Mouse (Mus musculus): Measurements from ENCODE around the gene Gstm2. TPM values are rescaled to one million over a fixed set of nuclear protein-coding genes. Genes with fewer than 3 reads are reported as not detected.
"Not testable (repeated sequence)": the region's sequence is repeated elsewhere in the genome, so short reads cannot be mapped to it uniquely, and the experiment has no call there.

The Gstm2 gene
- total RNA-seq, 2 experiments from 2014 or later = 211 to 280 TPM

- no peak for DNase-seq (ENCODE audit: low spot score in 2 of 2)
Measured at GRCm38 (mm10) chr3:107999491-107999890, 13.2 kb upstream of the Gstm2 start.

GRCm38 (mm10) chr3:107998591-107998990 lies 12.3 kb upstream of the Gstm2 start:
- no peak for DNase-seq (ENCODE audit: low spot score in 2 of 2)

GRCm38 (mm10) chr3:107996576-107996975 lies 10.3 kb upstream of the Gstm2 start:
- no peak for DNase-seq (ENCODE audit: low spot score in 2 of 2)

GRCm38 (mm10) chr3:107995974-107996373 lies 9.7 kb upstream of the Gstm2 start:
- DNase-seq (ENCODE audit: low spot score in 2 of 2) = not testable (repeated sequence)

GRCm38 (mm10) chr3:107985141-107985540 lies 1.1 kb downstream of the Gstm2 start:
- not testable (repeated sequence) for DNase-seq (ENCODE audit: low spot score in 2 of 2)

- no peak for DNase-seq (ENCODE audit: low spot score in 2 of 2)
Measured at GRCm38 (mm10) chr3:107984471-107984870, 1.8 kb downstream of the Gstm2 start.

GRCm38 (mm10) chr3:107983771-107984170 lies 2.5 kb downstream of the Gstm2 start:
- DNase-seq (ENCODE audit: low spot score in 2 of 2) = no peak

GRCm38 (mm10) chr3:107982726-107983125 lies 3.5 kb downstream of the Gstm2 start:
- DNase-seq (ENCODE audit: low spot score in 2 of 2) = no peak

- no peak for DNase-seq (ENCODE audit: low spot score in 2 of 2)
Measured at GRCm38 (mm10) chr3:107981261-107981660, 5.0 kb downstream of the Gstm2 start.

- DNase-seq (ENCODE audit: low spot score in 2 of 2) = no peak
Measured at GRCm38 (mm10) chr3:107977691-107978090, 8.6 kb downstream of the Gstm2 start.

GRCm38 (mm10) chr3:107974237-107974636 lies 12.0 kb downstream of the Gstm2 start:
- DNase-seq (ENCODE audit: low spot score in 2 of 2) = no peak

GRCm38 (mm10) chr3:107972070-107972469 lies 14.2 kb downstream of the Gstm2 start:
- no peak for DNase-seq (ENCODE audit: low spot score in 2 of 2)

- not testable (repeated sequence) for DNase-seq (ENCODE audit: low spot score in 2 of 2)
Measured at GRCm38 (mm10) chr3:107971101-107971500, 15.2 kb downstream of the Gstm2 start.

- DNase-seq (ENCODE audit: low spot score in 2 of 2) = no peak
Measured at GRCm38 (mm10) chr3:107968724-107969395, 17.4 kb downstream of the Gstm2 start, which contains the start of gene Gstm3. TSS of gene Gstm3 (minus strand) at chr3:107969283.

GRCm38 (mm10) chr3:107966631-107967030 lies 19.6 kb downstream of the Gstm2 start:
- no peak for DNase-seq (ENCODE audit: low spot score in 2 of 2)

GRCm38 (mm10) chr3:107965592-107965991 lies 20.7 kb downstream of the Gstm2 start:
- DNase-seq (ENCODE audit: low spot score in 2 of 2) = no peak

GRCm38 (mm10) chr3:107964656-107965308 lies 21.5 kb downstream of the Gstm2 start:
- DNase-seq (ENCODE audit: low spot score in 2 of 2) = no peak

GRCm38 (mm10) chr3:107964026-107964425 lies 22.2 kb downstream of the Gstm2 start:
- no peak for DNase-seq (ENCODE audit: low spot score in 2 of 2)

- DNase-seq (ENCODE audit: low spot score in 2 of 2) = not testable (repeated sequence)
Measured at GRCm38 (mm10) chr3:107955260-107955659, 31.0 kb downstream of the Gstm2 start.

GRCm38 (mm10) chr3:107953906-107954305 lies 32.3 kb downstream of the Gstm2 start:
- DNase-seq (ENCODE audit: low spot score in 2 of 2) = no peak

GRCm38 (mm10) chr3:107953328-107953755 lies 32.9 kb downstream of the Gstm2 start:
- DNase-seq (ENCODE audit: low spot score in 2 of 2) = peak; percentile 80 to 82

GRCm38 (mm10) chr3:107950531-107950930 lies 35.7 kb downstream of the Gstm2 start:
- DNase-seq (ENCODE audit: low spot score in 2 of 2) = no peak
